Mouse (Mus musculus): ENCODE measurements around the gene Pik3c2a. TPM values are rescaled to one million over a fixed set of nuclear protein-coding genes. Genes with fewer than 3 reads are reported as not detected.

Gene Pik3c2a
- polyA plus RNA-seq, 1 experiment from 2014 or later: 29.1 TPM

GRCm38 (mm10) chr7:116288996-116289395 is 154.3 kb downstream of the Pik3c2a start:
- Histone ChIP-seq H3K4me3 (ENCODE audit: low read length) (no peak overlapping the region), H3K4me1 (ENCODE audit: insufficient read depth, low read length) (peaks cover 50% of the 10 kb centered on the region), H3K9me3 (ENCODE audit: low read length) (no peaks in the 10 kb centered on the region), H3K27ac (ENCODE audit: low read length) (peak overlapping the region; percentile 39; the same call in 1 of the 2 replicates), H3K9ac (replicated peaks; ENCODE audit: low read length) (no peak overlapping the region), H3K4me2 (replicated peaks; ENCODE audit: low read depth, low read length) (no peak overlapping the region), H3K36me3 (ENCODE audit: insufficient read depth, low read length) (no peaks in the 10 kb centered on the region), H3K27me3 (ENCODE audit: insufficient read depth, low read length) (no peaks in the 10 kb centered on the region)
- WGBS: 77% methylated on average over 3 of the region's 3 CpGs
- no peak for ATAC-seq (ENCODE audit: low FRiP score, low TSS enrichment)

- peak overlapping the region; percentile 37 for H3K27ac ChIP-seq (ENCODE audit: low read length)
- H3K9me3 ChIP-seq (ENCODE audit: low read length): no peaks in the 10 kb centered on the region
- no peak overlapping the region for H3K4me2 ChIP-seq (replicated peaks; ENCODE audit: low read depth, low read length)
- no peaks in the 10 kb centered on the region for H3K36me3 ChIP-seq (ENCODE audit: insufficient read depth, low read length)
- H3K9ac ChIP-seq (replicated peaks; ENCODE audit: low read length): no peak overlapping the region
- no peak overlapping the region for H3K4me3 ChIP-seq (ENCODE audit: low read length)
- 81% methylated on average over 5 of the region's 5 CpGs for WGBS
- H3K27me3 ChIP-seq (ENCODE audit: insufficient read depth, low read length): no peaks in the 10 kb centered on the region
- peaks cover 46% of the 10 kb centered on the region for H3K4me1 ChIP-seq (ENCODE audit: insufficient read depth, low read length)
- ATAC-seq (ENCODE audit: low FRiP score, low TSS enrichment): no peak
Measured at GRCm38 (mm10) chr7:116287959-116288358, 155.3 kb downstream of the Pik3c2a start.

Other genes with a start within 250 kb of the Pik3c2a start
- 13.1 and 13.8 TPM in 2 replicates for gene Plekha7, start 135.1 kb downstream of the Pik3c2a start, polyA plus RNA-seq (2015; fragmentation: Nextera tagmentation; extraction: Ambion mirVana)
- gene Rps13, start 109.3 kb downstream of the Pik3c2a start, polyA plus RNA-seq (2015; fragmentation: Nextera tagmentation; extraction: Ambion mirVana): 644 and 729 TPM in 2 replicates
- gene Nucb2, start 60.9 kb upstream of the Pik3c2a start, polyA plus RNA-seq (2015; fragmentation: Nextera tagmentation; extraction: Ambion mirVana): 16.8 and 17.7 TPM in 2 replicates

All from kidney, embryonic 16.5 days (tissue).